Mouse (Mus musculus) testis, adult 2 months (tissue): ENCODE results near the gene Heyl.

Experiments used
- CTCF ChIP-seq: fragments of 200-500 bp; IDR thresholded peaks from 2 replicates; pipeline ENCODE4 v1.5.1; 2012; ENCODE audit warnings: low read depth, mild to moderate bottlenecking, inconsistent platforms, low read length, moderate library complexity; ENCODE audit not compliant: control insufficient read depth, insufficient read depth, insufficient replicate concordance
- POLR2A ChIP-seq: fragments of 200-500 bp; IDR thresholded peaks from 2 replicates; pipeline ENCODE4 v1.6.1; 2012; ENCODE audit warnings: low read depth, mild to moderate bottlenecking, inconsistent platforms, low read length, moderate library complexity; ENCODE audit not compliant: control insufficient read depth

- TF ChIP-seq POLR2A (no peak), CTCF (no peak)
Measured at GRCm38 (mm10) chr4:123220637-123221036, 12.7 kb upstream of the Heyl start.
